Mouse (Mus musculus): ENCODE measurements around the gene Tnip2. TPM values are rescaled to one million over a fixed set of nuclear protein-coding genes. Genes with fewer than 3 reads are reported as not detected.

Gene Tnip2
- 25.2 and 29.5 TPM in 2 replicates for polyA plus RNA-seq (2012; rRNA removed)

DNA sequence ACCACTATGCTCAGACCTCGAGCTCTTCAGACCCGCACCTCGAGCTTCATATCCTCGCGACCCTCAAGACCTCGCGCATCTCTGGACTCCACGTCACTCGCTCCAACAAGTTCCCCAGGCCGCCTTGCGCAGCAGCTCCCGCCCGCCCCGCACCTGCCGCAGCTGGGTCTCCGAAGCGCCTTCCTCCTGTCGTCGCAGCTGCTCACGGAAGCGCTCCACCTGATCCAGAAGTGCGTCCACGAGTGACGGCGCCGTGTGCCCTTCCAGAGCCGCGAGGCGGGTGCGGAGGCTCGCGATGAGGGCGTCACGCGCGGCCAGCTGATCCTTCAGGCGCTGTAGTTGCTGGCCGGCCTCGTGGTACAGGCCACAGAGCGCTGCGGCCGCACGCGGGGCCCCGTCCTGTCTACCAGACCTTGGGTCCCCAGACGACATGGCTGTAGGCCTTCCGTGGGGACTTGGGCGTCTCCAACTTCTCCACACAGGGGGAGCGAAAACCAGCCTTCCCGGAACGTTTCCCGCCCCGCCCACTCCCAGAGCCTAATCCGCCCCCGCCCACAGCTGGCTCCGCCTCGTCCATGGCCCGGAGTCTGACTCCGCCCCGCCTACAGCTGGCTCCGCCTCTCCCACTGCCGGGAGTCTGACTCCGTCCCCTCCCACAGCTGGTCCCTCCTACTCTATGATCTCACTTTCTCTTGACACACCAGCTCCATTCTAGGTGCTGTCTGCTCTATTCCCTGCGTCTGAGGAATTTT lies at the start of gene Tnip2:
Tnip2 (minus strand) TSS at position 526 of the 752 bp plus-strand sequence.

GRCm38 (mm10) chr5:34525663-34526476 lies 12.1 kb upstream of the Tnip2 start, which contains the start of gene Sh3bp2:
Gene Sh3bp2, plus strand, starts transcription at chr5:34525838.

Other genes starting within 250 kb of the Tnip2 start
- 3.1 and 5.3 TPM in 2 replicates for gene Zfyve28, start 225.5 kb downstream of the Tnip2 start, polyA plus RNA-seq (2012; rRNA removed)
- gene Cfap99, start 225.4 kb downstream of the Tnip2 start, polyA plus RNA-seq (2012; rRNA removed): not detected in 2 replicates
- gene Rnf4, start 177.7 kb downstream of the Tnip2 start, polyA plus RNA-seq (2012; rRNA removed): 40.0 and 41.2 TPM in 2 replicates
- 28.9 and 36.9 TPM in 2 replicates for gene Fam193a, start 144.1 kb downstream of the Tnip2 start, polyA plus RNA-seq (2012; rRNA removed)
- gene Sh3bp2, start 11.8 kb upstream of the Tnip2 start, polyA plus RNA-seq (2012; rRNA removed): 9.6 and 10.1 TPM in 2 replicates
- 211 and 227 TPM in 2 replicates for gene Add1, start 59.7 kb upstream of the Tnip2 start, polyA plus RNA-seq (2012; rRNA removed)
- 130 and 143 TPM in 2 replicates for gene Mfsd10, start 123.2 kb upstream of the Tnip2 start, polyA plus RNA-seq (2012; rRNA removed)
- gene Nop14, start 146.2 kb upstream of the Tnip2 start, polyA plus RNA-seq (2012; rRNA removed): 6.6 and 8.7 TPM in 2 replicates
- 1.6 and 1.7 TPM in 2 replicates for gene Grk4, start 146.4 kb upstream of the Tnip2 start, polyA plus RNA-seq (2012; rRNA removed)
- 9.9 and 10.7 TPM in 2 replicates for gene Htt, start 247.7 kb upstream of the Tnip2 start, polyA plus RNA-seq (2012; rRNA removed)

Data from colon, adult 2 months (tissue).